Mouse (Mus musculus) liver, postnatal 0 days (tissue): ENCODE measurements around the gene Zfp472.

Experiments
- CTCF ChIP-seq: sonication (generic); IDR thresholded peaks from 2 replicates; pipeline ENCODE4 v1.5.1; 2016; ENCODE audit warnings: antibody characterized with exemption, low read depth
- EP300 ChIP-seq: IDR thresholded peaks from 2 replicates; pipeline ENCODE4 v1.6.1; 2016; ENCODE audit warnings: antibody characterized with exemption, low read depth, mild to moderate bottlenecking

DNA sequence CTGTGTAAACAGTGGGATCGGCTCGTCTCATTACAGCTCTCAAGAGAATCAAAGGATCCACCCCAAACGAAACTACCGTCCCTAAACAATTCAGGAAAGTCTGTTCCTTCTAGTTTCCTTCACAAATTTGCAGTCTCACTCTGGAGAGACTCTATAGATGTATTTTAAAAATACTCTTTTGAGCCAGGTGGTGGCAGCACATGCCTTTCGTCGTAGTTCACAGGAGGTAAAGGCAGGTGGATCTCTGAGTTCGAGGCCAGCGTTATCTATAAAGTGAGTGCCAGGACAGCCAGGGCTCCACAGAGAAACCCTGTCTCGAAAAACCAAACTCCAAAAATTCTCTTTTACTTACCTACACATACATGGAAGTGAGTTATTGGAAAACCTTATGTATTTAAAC, 42.7 kb downstream of the Zfp472 start:
- TF ChIP-seq EP300 (no peak), CTCF (peak; percentile 39; the same call in 1 of the 2 replicates)
